Mouse (Mus musculus): Measurements from ENCODE around the gene Stc2. TPM values are rescaled to one million over a fixed set of nuclear protein-coding genes. Genes with fewer than 3 reads are reported as not detected.

The Stc2 gene
- total RNA-seq, 2 experiments from 2014 or later: 0.07 TPM; not detected in 1

- no peak for ATAC-seq (ENCODE audit: poor library complexity, severe bottlenecking)
Observed at GRCm38 (mm10) chr11:31366827-31367226, 3.0 kb downstream of the Stc2 start.

- no peak for ATAC-seq (ENCODE audit: poor library complexity, severe bottlenecking)
Observed at GRCm38 (mm10) chr11:31366421-31366820, 3.5 kb downstream of the Stc2 start.

GRCm38 (mm10) chr11:31365981-31366380, 3.9 kb downstream of the Stc2 start:
- no peak for ATAC-seq (ENCODE audit: poor library complexity, severe bottlenecking)

GRCm38 (mm10) chr11:31365280-31365679, 4.6 kb downstream of the Stc2 start:
- ATAC-seq (ENCODE audit: poor library complexity, severe bottlenecking): no peak

GRCm38 (mm10) chr11:31362856-31363255, 7.0 kb downstream of the Stc2 start:
- no peak for ATAC-seq (ENCODE audit: poor library complexity, severe bottlenecking)

GRCm38 (mm10) chr11:31362330-31362729, 7.5 kb downstream of the Stc2 start:
- no peak for ATAC-seq (ENCODE audit: poor library complexity, severe bottlenecking)

GRCm38 (mm10) chr11:31361047-31361446, 8.8 kb downstream of the Stc2 start:
- ATAC-seq (ENCODE audit: poor library complexity, severe bottlenecking): no peak

- ATAC-seq (ENCODE audit: poor library complexity, severe bottlenecking): no peak
Observed at GRCm38 (mm10) chr11:31359283-31359902, 10.5 kb downstream of the Stc2 start.

GRCm38 (mm10) chr11:31358453-31358852, 11.4 kb downstream of the Stc2 start:
- ATAC-seq (ENCODE audit: poor library complexity, severe bottlenecking): no peak

- ATAC-seq (ENCODE audit: poor library complexity, severe bottlenecking): no peak
Observed at GRCm38 (mm10) chr11:31356866-31357265, 13.0 kb downstream of the Stc2 start.

- no peak for ATAC-seq (ENCODE audit: poor library complexity, severe bottlenecking)
Observed at GRCm38 (mm10) chr11:31355737-31356136, 14.1 kb downstream of the Stc2 start.

- no peak for ATAC-seq (ENCODE audit: poor library complexity, severe bottlenecking)
Observed at GRCm38 (mm10) chr11:31354514-31354913, 15.4 kb downstream of the Stc2 start.

Other genes with a start within 250 kb of the Stc2 start
- gene Gm17332, start 187.6 kb downstream of the Stc2 start, total RNA-seq (2015): not detected in 2 replicates
- gene Gm17332, start 187.6 kb downstream of the Stc2 start, total RNA-seq (2017): not detected in 2 replicates

Measured in megakaryocyte, adult 5-6 weeks (primary cell).